Mouse (Mus musculus): ENCODE measurements around the gene Klf16. TPM values are rescaled to one million over a fixed set of nuclear protein-coding genes. Genes with fewer than 3 reads are reported as not detected.

Klf16 gene
- polyA plus RNA-seq, 1 experiment from 2014 or later: 11.8 TPM

GRCm38 (mm10) chr10:80620796-80621689 lies 43.9 kb upstream of the Klf16 start:
- Histone ChIP-seq H3K4me2 (peak overlapping the region; percentile 87), H3K9me3 (ENCODE audit: low read depth, low read length) (no peaks in the 10 kb centered on the region), H3K9ac (peak overlapping the region; percentile 53), H3K4me3 (ENCODE audit: low read depth, low read length) (peak overlapping the region; percentile 93), H3K4me1 (ENCODE audit: insufficient read depth) (peaks cover 5% of the 10 kb centered on the region; the same call in 1 of the 2 replicates), H3K27me3 (ENCODE audit: insufficient read depth, low read length) (no peaks in the 10 kb centered on the region), H3K36me3 (ENCODE audit: insufficient read depth) (peaks cover 2% of the 10 kb centered on the region; the same call in 1 of the 2 replicates), H3K27ac (ENCODE audit: low read depth) (peak overlapping the region; percentile 93)
- 46% methylated on average over 16 of the region's 16 CpGs for WGBS
- DNase-seq: no peak
- no peak for TF ChIP-seq CTCF (IDR thresholded peaks at IDR 0.05; ENCODE audit: low read depth)
- no peak for ATAC-seq (ENCODE audit: insufficient read depth)

- TF ChIP-seq CTCF (IDR thresholded peaks at IDR 0.05; ENCODE audit: low read depth): no peak
- Histone ChIP-seq H3K9me3 (ENCODE audit: low read depth, low read length) (no peaks in the 10 kb centered on the region), H3K36me3 (ENCODE audit: insufficient read depth) (peaks cover 5% of the 10 kb centered on the region; the same call in 1 of the 2 replicates)
These were observed 43.2 kb upstream of the Klf16 start for GRCm38 (mm10) chr10:80620365-80620764.

DNA sequence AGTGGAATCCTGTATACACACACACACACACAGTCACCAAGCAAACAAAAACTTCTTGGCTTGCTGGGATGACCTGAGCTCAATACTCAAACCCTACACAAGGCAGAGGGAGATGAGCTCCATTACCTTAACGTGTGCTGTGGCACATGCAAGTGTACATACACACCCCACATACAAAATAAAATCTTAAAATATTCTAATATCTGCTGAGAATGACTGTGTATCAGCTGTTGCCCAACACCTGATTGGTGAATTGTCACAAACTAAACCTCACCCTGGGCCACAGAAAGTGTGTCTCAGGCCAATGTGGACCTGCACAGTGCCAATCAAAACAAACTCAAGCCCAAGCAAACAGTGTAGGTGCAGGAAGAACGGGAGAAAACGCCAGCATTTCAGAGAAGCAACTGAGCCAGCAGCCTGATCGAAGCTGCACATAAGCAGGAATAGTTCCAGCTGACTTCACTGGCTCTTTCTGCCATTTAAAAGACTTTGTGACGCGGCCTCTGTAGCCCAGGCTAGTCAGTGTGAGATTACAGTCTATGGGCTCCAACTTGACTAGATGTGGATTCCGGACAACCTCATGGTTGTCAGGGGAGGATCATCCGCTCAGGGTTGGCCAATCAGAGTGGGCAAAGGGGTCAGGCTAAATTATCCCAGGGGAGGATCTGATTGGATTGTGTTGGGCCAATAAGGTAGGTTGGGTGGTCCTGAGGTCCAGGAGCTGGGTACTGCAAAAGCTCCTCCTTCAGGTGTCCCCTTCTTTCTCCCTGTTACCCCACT lies 42.5 kb upstream of the Klf16 start:
- Histone ChIP-seq H3K4me1 (ENCODE audit: insufficient read depth) (peaks cover 5% of the 10 kb centered on the region; the same call in 1 of the 2 replicates), H3K36me3 (ENCODE audit: insufficient read depth) (peaks cover 12% of the 10 kb centered on the region), H3K4me2 (no peak overlapping the region), H3K4me3 (ENCODE audit: low read depth, low read length) (no peak overlapping the region), H3K9ac (no peak overlapping the region; the same call in 1 of the 2 replicates), H3K27me3 (ENCODE audit: insufficient read depth, low read length) (no peaks in the 10 kb centered on the region), H3K27ac (ENCODE audit: low read depth) (no peak overlapping the region), H3K9me3 (ENCODE audit: low read depth, low read length) (no peaks in the 10 kb centered on the region)
- TF ChIP-seq CTCF (IDR thresholded peaks at IDR 0.05; ENCODE audit: low read depth): no peak
- 30% methylated on average over 8 of the region's 8 CpGs for WGBS
- DNase-seq (no peak), ATAC-seq (ENCODE audit: insufficient read depth) (no peak)

More at GRCm38 (mm10) chr10:80620365-80620764, 43.2 kb upstream of the Klf16 start:
- Histone ChIP-seq H3K4me1 (ENCODE audit: insufficient read depth) (peaks cover 5% of the 10 kb centered on the region; the same call in 1 of the 2 replicates), H3K27ac (ENCODE audit: low read depth) (no peak overlapping the region), H3K27me3 (ENCODE audit: insufficient read depth, low read length) (no peaks in the 10 kb centered on the region), H3K4me3 (ENCODE audit: low read depth, low read length) (no peak overlapping the region), H3K9ac (no peak overlapping the region), H3K4me2 (no peak overlapping the region)
- DNase-seq (no peak), ATAC-seq (ENCODE audit: insufficient read depth) (no peak)
- 77% methylated on average over 9 of the region's 9 CpGs for WGBS

- H3K27me3 ChIP-seq (ENCODE audit: insufficient read depth, low read length): no peaks in the 10 kb centered on the region
- TF ChIP-seq CTCF (IDR thresholded peaks at IDR 0.05; ENCODE audit: low read depth): no peak
- 0 out of 2 replicates have a peak, but pooled peaks cover 5% of the 10 kb centered on the region for H3K4me1 ChIP-seq (ENCODE audit: insufficient read depth)
- DNase-seq: peak; percentile 53
- peak overlapping the region; percentile 46; the same call in 1 of the 2 replicates for H3K27ac ChIP-seq (ENCODE audit: low read depth)
- H3K4me2 ChIP-seq: no peak overlapping the region
- no peak overlapping the region for H3K9ac ChIP-seq
- ATAC-seq (ENCODE audit: insufficient read depth): no peak
- 66% methylated on average over 9 of the region's 9 CpGs for WGBS
- no peak overlapping the region for H3K4me3 ChIP-seq (ENCODE audit: low read depth, low read length)
- no peaks in the 10 kb centered on the region for H3K9me3 ChIP-seq (ENCODE audit: low read depth, low read length)
- peaks cover 24% of the 10 kb centered on the region for H3K36me3 ChIP-seq (ENCODE audit: insufficient read depth)
These were observed 41.1 kb upstream of the Klf16 start for GRCm38 (mm10) chr10:80618181-80618580.

DNA sequence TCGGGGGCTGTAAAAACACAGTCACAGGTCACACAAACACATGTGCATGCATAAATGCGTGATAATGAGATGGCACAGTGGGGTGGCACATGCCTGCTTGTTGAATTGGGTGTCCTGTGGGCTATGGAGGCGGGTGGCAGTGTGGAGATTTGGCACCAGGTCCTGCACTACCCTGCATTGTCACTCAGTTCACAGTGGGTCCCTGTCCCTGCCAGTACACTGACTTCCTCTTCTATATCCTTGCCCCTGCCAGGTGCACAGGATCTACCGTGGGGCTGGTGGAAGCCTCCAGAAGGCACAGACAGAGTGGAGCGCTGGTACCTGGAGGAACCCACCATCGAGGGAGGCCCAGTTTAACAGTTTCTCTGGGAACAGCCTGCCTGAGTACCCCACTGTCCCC lies 37.2 kb upstream of the Klf16 start:
- 85% methylated on average over 6 of the region's 6 CpGs for WGBS
- no peak overlapping the region for H3K27ac ChIP-seq (ENCODE audit: low read depth)
- H3K27me3 ChIP-seq (ENCODE audit: insufficient read depth, low read length): no peaks in the 10 kb centered on the region
- H3K9ac ChIP-seq: no peak overlapping the region
- ATAC-seq (ENCODE audit: insufficient read depth) (no peak), DNase-seq (no peak)
- TF ChIP-seq CTCF (IDR thresholded peaks at IDR 0.05; ENCODE audit: low read depth): no peak
- H3K4me2 ChIP-seq: no peak overlapping the region
- H3K36me3 ChIP-seq (ENCODE audit: insufficient read depth): peaks cover 58% of the 10 kb centered on the region
- no peaks in the 10 kb centered on the region for H3K9me3 ChIP-seq (ENCODE audit: low read depth, low read length)
- H3K4me3 ChIP-seq (ENCODE audit: low read depth, low read length): no peak overlapping the region
- H3K4me1 ChIP-seq (ENCODE audit: insufficient read depth): no peaks in the 10 kb centered on the region

- no peak for ATAC-seq (ENCODE audit: insufficient read depth)
These were observed 36.7 kb upstream of the Klf16 start for GRCm38 (mm10) chr10:80613821-80614220.

GRCm38 (mm10) chr10:80611905-80612304 lies 34.8 kb upstream of the Klf16 start:
- Histone ChIP-seq H3K27me3 (ENCODE audit: insufficient read depth, low read length) (no peaks in the 10 kb centered on the region), H3K4me2 (no peak overlapping the region), H3K4me1 (ENCODE audit: insufficient read depth) (no peaks in the 10 kb centered on the region), H3K9me3 (ENCODE audit: low read depth, low read length) (no peaks in the 10 kb centered on the region), H3K4me3 (ENCODE audit: low read depth, low read length) (no peak overlapping the region), H3K36me3 (ENCODE audit: insufficient read depth) (peaks cover 82% of the 10 kb centered on the region), H3K9ac (no peak overlapping the region), H3K27ac (ENCODE audit: low read depth) (no peak overlapping the region)
- DNase-seq (no peak), ATAC-seq (ENCODE audit: insufficient read depth) (no peak)
- 89% methylated on average over 3 of the region's 3 CpGs for WGBS
- no peak for TF ChIP-seq CTCF (IDR thresholded peaks at IDR 0.05; ENCODE audit: low read depth)

More at GRCm38 (mm10) chr10:80613821-80614220, 36.7 kb upstream of the Klf16 start:
- no peak for DNase-seq
- Histone ChIP-seq H3K27ac (ENCODE audit: low read depth) (no peak overlapping the region), H3K27me3 (ENCODE audit: insufficient read depth, low read length) (no peaks in the 10 kb centered on the region), H3K9ac (no peak overlapping the region), H3K4me1 (ENCODE audit: insufficient read depth) (no peaks in the 10 kb centered on the region), H3K9me3 (ENCODE audit: low read depth, low read length) (no peaks in the 10 kb centered on the region), H3K36me3 (ENCODE audit: insufficient read depth) (peaks cover 62% of the 10 kb centered on the region), H3K4me3 (ENCODE audit: low read depth, low read length) (no peak overlapping the region), H3K4me2 (no peak overlapping the region)
- no peak for TF ChIP-seq CTCF (IDR thresholded peaks at IDR 0.05; ENCODE audit: low read depth)
- 78% methylated on average over 3 of the region's 3 CpGs for WGBS

All from lung, embryonic 14.5 days (tissue).